Mouse (Mus musculus): ENCODE measurements around the gene Prep. TPM values are rescaled to one million over a fixed set of nuclear protein-coding genes. Genes with fewer than 3 reads are reported as not detected.
"Not testable (repeated sequence)": the region's sequence is repeated elsewhere in the genome, so short reads cannot be mapped to it uniquely, and the experiment has no call there.

The Prep gene
- polyA plus RNA-seq, 1 experiment from 2014 or later, result 36.2 TPM

- H3K36me3 ChIP-seq, result peaks cover 71% of the 10 kb centered on the region
- no peak overlapping the region for H3K27ac ChIP-seq
- 93% methylated on average over 12 of the region's 12 CpGs for WGBS
- no peaks in the 10 kb centered on the region for H3K9me3 ChIP-seq
- ATAC-seq (ENCODE audit: borderline replicate concordance, extremely low read depth, low FRiP score, low TSS enrichment), result no peak
- H3K27me3 ChIP-seq, result no peaks in the 10 kb centered on the region
- no peak overlapping the region for H3K4me3 ChIP-seq
- H3K9ac ChIP-seq, result no peak overlapping the region
- no peaks in the 10 kb centered on the region for H3K4me1 ChIP-seq
- H3K4me2 ChIP-seq, result no peak overlapping the region
Measured at GRCm38 (mm10) chr10:45151771-45152692, 85.0 kb downstream of the Prep start.

GRCm38 (mm10) chr10:45154557-45155060, 87.6 kb downstream of the Prep start:
- peaks cover 79% of the 10 kb centered on the region for H3K36me3 ChIP-seq
- no peak for ATAC-seq (ENCODE audit: borderline replicate concordance, extremely low read depth, low FRiP score, low TSS enrichment)
- 84% methylated on average over 14 of the region's 14 CpGs for WGBS
- no peaks in the 10 kb centered on the region for H3K9me3 ChIP-seq
- no peak overlapping the region for H3K4me3 ChIP-seq
- no peaks in the 10 kb centered on the region for H3K4me1 ChIP-seq
- no peaks in the 10 kb centered on the region for H3K27me3 ChIP-seq
- no peak overlapping the region for H3K27ac ChIP-seq
- no peak overlapping the region for H3K4me2 ChIP-seq
- no peak overlapping the region for H3K9ac ChIP-seq

GRCm38 (mm10) chr10:45165851-45166250, 98.8 kb downstream of the Prep start:
- H3K27ac ChIP-seq, result no peak overlapping the region
- 0 out of 2 replicates have a peak, but pooled peaks cover 2% of the 10 kb centered on the region for H3K36me3 ChIP-seq
- no peaks in the 10 kb centered on the region for H3K9me3 ChIP-seq
- no peak overlapping the region for H3K4me2 ChIP-seq
- no peak; the same call in 1 of the 2 replicates for ATAC-seq (ENCODE audit: borderline replicate concordance, extremely low read depth, low FRiP score, low TSS enrichment)
- no peaks in the 10 kb centered on the region for H3K27me3 ChIP-seq
- H3K4me3 ChIP-seq, result no peak overlapping the region
- WGBS, result 83% methylated on average over 8 of the region's 8 CpGs
- H3K9ac ChIP-seq, result no peak overlapping the region
- no peaks in the 10 kb centered on the region for H3K4me1 ChIP-seq

GRCm38 (mm10) chr10:45173927-45174326, 106.9 kb downstream of the Prep start:
- H3K27me3 ChIP-seq, result no peaks in the 10 kb centered on the region
- ATAC-seq (ENCODE audit: borderline replicate concordance, extremely low read depth, low FRiP score, low TSS enrichment), result no peak; the same call in 1 of the 2 replicates
- H3K9ac ChIP-seq, result no peak overlapping the region
- H3K36me3 ChIP-seq, result no peaks in the 10 kb centered on the region
- no peak overlapping the region for H3K27ac ChIP-seq
- H3K4me1 ChIP-seq, result no peaks in the 10 kb centered on the region
- 67% methylated on average over 8 of the region's 8 CpGs for WGBS
- H3K4me2 ChIP-seq, result no peak overlapping the region
- no peak overlapping the region for H3K4me3 ChIP-seq
- no peaks in the 10 kb centered on the region for H3K9me3 ChIP-seq

GRCm38 (mm10) chr10:45174345-45174744, 107.3 kb downstream of the Prep start:
- Histone ChIP-seq H3K9ac (no peak overlapping the region), H3K4me2 (no peak overlapping the region), H3K4me1 (no peaks in the 10 kb centered on the region), H3K4me3 (no peak overlapping the region), H3K9me3 (no peaks in the 10 kb centered on the region), H3K27ac (no peak overlapping the region), H3K36me3 (no peaks in the 10 kb centered on the region), H3K27me3 (no peaks in the 10 kb centered on the region)
- no peak for ATAC-seq (ENCODE audit: borderline replicate concordance, extremely low read depth, low FRiP score, low TSS enrichment)
- WGBS, result 89% methylated on average over 3 of the region's 3 CpGs

GRCm38 (mm10) chr10:45177798-45178197, 110.8 kb downstream of the Prep start, which contains the start of gene Popdc3:
Popdc3 (plus strand) TSS chr10:45178098.
- H3K9ac ChIP-seq; H3K36me3 ChIP-seq; H3K4me1 ChIP-seq; H3K4me3 ChIP-seq; H3K27me3 ChIP-seq; H3K27ac ChIP-seq; ATAC-seq (ENCODE audit: borderline replicate concordance, extremely low read depth, low FRiP score, low TSS enrichment); H3K4me2 ChIP-seq; H3K9me3 ChIP-seq: not testable (repeated sequence)
- 76% methylated on average over 2 of the region's 5 CpGs for WGBS

GRCm38 (mm10) chr10:45180677-45181326, 113.8 kb downstream of the Prep start:
- Histone ChIP-seq H3K4me1 (no peaks in the 10 kb centered on the region), H3K27me3 (no peaks in the 10 kb centered on the region), H3K27ac (no peak overlapping the region), H3K9me3 (no peaks in the 10 kb centered on the region), H3K4me3 (no peak overlapping the region), H3K4me2 (no peak overlapping the region), H3K36me3 (no peaks in the 10 kb centered on the region), H3K9ac (no peak overlapping the region)
- no peak for ATAC-seq (ENCODE audit: borderline replicate concordance, extremely low read depth, low FRiP score, low TSS enrichment)
- WGBS, result 80% methylated on average over 4 of the region's 4 CpGs

GRCm38 (mm10) chr10:45181344-45181743, 114.3 kb downstream of the Prep start:
- ATAC-seq (ENCODE audit: borderline replicate concordance, extremely low read depth, low FRiP score, low TSS enrichment), result peak; percentile 23; the same call in 1 of the 2 replicates
- Histone ChIP-seq H3K9ac (no peak overlapping the region), H3K27ac (no peak overlapping the region), H3K27me3 (no peaks in the 10 kb centered on the region), H3K9me3 (no peaks in the 10 kb centered on the region), H3K4me2 (no peak overlapping the region), H3K4me3 (no peak overlapping the region), H3K36me3 (no peaks in the 10 kb centered on the region), H3K4me1 (no peaks in the 10 kb centered on the region)
- 57% methylated on average over 3 of the region's 3 CpGs for WGBS

- no peak overlapping the region for H3K4me3 ChIP-seq
- no peaks in the 10 kb centered on the region for H3K36me3 ChIP-seq
- no peak overlapping the region for H3K4me2 ChIP-seq
- 82% methylated on average over 2 of the region's 2 CpGs for WGBS
- H3K4me1 ChIP-seq, result no peaks in the 10 kb centered on the region
- no peaks in the 10 kb centered on the region for H3K9me3 ChIP-seq
- H3K27ac ChIP-seq, result no peak overlapping the region
- H3K9ac ChIP-seq, result no peak overlapping the region
- no peaks in the 10 kb centered on the region for H3K27me3 ChIP-seq
- no peak for ATAC-seq (ENCODE audit: borderline replicate concordance, extremely low read depth, low FRiP score, low TSS enrichment)
Measured at GRCm38 (mm10) chr10:45185457-45185856, 118.5 kb downstream of the Prep start.

- H3K27me3 ChIP-seq, result no peaks in the 10 kb centered on the region
- H3K4me3 ChIP-seq, result no peak overlapping the region
- no peak overlapping the region for H3K27ac ChIP-seq
- H3K4me1 ChIP-seq, result no peaks in the 10 kb centered on the region
- no peaks in the 10 kb centered on the region for H3K9me3 ChIP-seq
- H3K36me3 ChIP-seq, result no peaks in the 10 kb centered on the region
- no peak for ATAC-seq (ENCODE audit: borderline replicate concordance, extremely low read depth, low FRiP score, low TSS enrichment)
- H3K4me2 ChIP-seq, result no peak overlapping the region
- 60% methylated on average over 14 of the region's 14 CpGs for WGBS
- no peak overlapping the region for H3K9ac ChIP-seq
Measured at GRCm38 (mm10) chr10:45193330-45194310, 126.6 kb downstream of the Prep start.

- 72% methylated on average over 5 of the region's 5 CpGs for WGBS
- Histone ChIP-seq H3K4me1 (no peaks in the 10 kb centered on the region), H3K9ac (no peak overlapping the region), H3K4me2 (no peak overlapping the region), H3K9me3 (no peaks in the 10 kb centered on the region), H3K27ac (no peak overlapping the region), H3K4me3 (no peak overlapping the region), H3K27me3 (no peaks in the 10 kb centered on the region), H3K36me3 (no peaks in the 10 kb centered on the region)
- ATAC-seq (ENCODE audit: borderline replicate concordance, extremely low read depth, low FRiP score, low TSS enrichment), result no peak
Measured at GRCm38 (mm10) chr10:45194531-45194930, 127.5 kb downstream of the Prep start.

All from lung, embryonic 15.5 days (tissue).